Mouse (Mus musculus) fat pad, adult 2 months (tissue): ENCODE results near the gene Slc7a6os.

Source experiments
- DNase-seq: peaks from one replicate; pipeline ENCODE4 v3.0.0-alpha.2; 2011; ENCODE audit warnings: low read depth, low spot score; ENCODE audit errors: extremely low read depth

Slc7a6os gene

GRCm38 (mm10) chr8:106178428-106178827 is 32.3 kb downstream of the Slc7a6os start:
- DNase-seq: no peak

- no peak for DNase-seq
Measured at GRCm38 (mm10) chr8:106177594-106177993, 33.1 kb downstream of the Slc7a6os start.

GRCm38 (mm10) chr8:106176891-106177290 is 33.8 kb downstream of the Slc7a6os start:
- DNase-seq: no peak

GRCm38 (mm10) chr8:106173566-106173965 is 37.2 kb downstream of the Slc7a6os start:
- no peak for DNase-seq

GRCm38 (mm10) chr8:106169934-106170480 is 40.7 kb downstream of the Slc7a6os start:
- DNase-seq: no peak

- no peak for DNase-seq
Measured at GRCm38 (mm10) chr8:106169017-106169933, 41.5 kb downstream of the Slc7a6os start.

GRCm38 (mm10) chr8:106168356-106169016 is 42.2 kb downstream of the Slc7a6os start, which contains the start of gene Slc7a6:
Slc7a6 (plus strand) TSS chr8:106168857.
- DNase-seq: no peak

GRCm38 (mm10) chr8:106165460-106165859 is 45.3 kb downstream of the Slc7a6os start:
- no peak for DNase-seq

GRCm38 (mm10) chr8:106163251-106163650 is 47.5 kb downstream of the Slc7a6os start:
- no peak for DNase-seq

GRCm38 (mm10) chr8:106159876-106160275 is 50.9 kb downstream of the Slc7a6os start:
- DNase-seq: no peak

GRCm38 (mm10) chr8:106158381-106158780 is 52.4 kb downstream of the Slc7a6os start:
- DNase-seq: no peak

GRCm38 (mm10) chr8:106157419-106157818 is 53.3 kb downstream of the Slc7a6os start:
- DNase-seq: no peak

- DNase-seq: no peak
Measured at GRCm38 (mm10) chr8:106152876-106153275, 57.9 kb downstream of the Slc7a6os start.

GRCm38 (mm10) chr8:106151041-106151440 is 59.7 kb downstream of the Slc7a6os start:
- peak; percentile 90 for DNase-seq
